Mouse (Mus musculus) cerebral cortex, adult 2 months (tissue): Measurements from ENCODE around the gene Dnajc15.

ENCODE experiments used
- WGBS: fragments of 180-500 bp; shearing (Covaris S2); methylation state at CpG from one replicate; pipeline ENCODE4 v1.1.7; 2018; 5-methylcytosine and 5-hydroxymethylcytosine counted together

Gene Dnajc15

GRCm38 (mm10) chr14:77795240-77795639 lies 79.7 kb downstream of the Dnajc15 start:
- WGBS: 65% methylated on average over 5 of the region's 5 CpGs

- WGBS: 66% methylated on average over 7 of the region's 7 CpGs
Measured at GRCm38 (mm10) chr14:77794285-77794949, 80.5 kb downstream of the Dnajc15 start.

GRCm38 (mm10) chr14:77792998-77793397 lies 81.9 kb downstream of the Dnajc15 start:
- WGBS: 81% methylated on average over 6 of the region's 6 CpGs

GRCm38 (mm10) chr14:77777365-77777764 lies 97.6 kb downstream of the Dnajc15 start:
- 62% methylated on average over 1 of the region's 1 CpGs for WGBS

- WGBS: 48% methylated on average over 11 of the region's 11 CpGs
Measured at GRCm38 (mm10) chr14:77776005-77776531, 98.9 kb downstream of the Dnajc15 start.

GRCm38 (mm10) chr14:77773331-77773730 lies 101.6 kb downstream of the Dnajc15 start:
- 91% methylated on average over 8 of the region's 8 CpGs for WGBS

GRCm38 (mm10) chr14:77771626-77772025 lies 103.3 kb downstream of the Dnajc15 start:
- 80% methylated on average over 2 of the region's 2 CpGs for WGBS
